Mouse (Mus musculus): ENCODE results near the gene Pou2f2. TPM values are rescaled to one million over a fixed set of nuclear protein-coding genes. Genes with fewer than 3 reads are reported as not detected.

The Pou2f2 gene
- polyA plus RNA-seq, 1 experiment = 141 TPM

DNA sequence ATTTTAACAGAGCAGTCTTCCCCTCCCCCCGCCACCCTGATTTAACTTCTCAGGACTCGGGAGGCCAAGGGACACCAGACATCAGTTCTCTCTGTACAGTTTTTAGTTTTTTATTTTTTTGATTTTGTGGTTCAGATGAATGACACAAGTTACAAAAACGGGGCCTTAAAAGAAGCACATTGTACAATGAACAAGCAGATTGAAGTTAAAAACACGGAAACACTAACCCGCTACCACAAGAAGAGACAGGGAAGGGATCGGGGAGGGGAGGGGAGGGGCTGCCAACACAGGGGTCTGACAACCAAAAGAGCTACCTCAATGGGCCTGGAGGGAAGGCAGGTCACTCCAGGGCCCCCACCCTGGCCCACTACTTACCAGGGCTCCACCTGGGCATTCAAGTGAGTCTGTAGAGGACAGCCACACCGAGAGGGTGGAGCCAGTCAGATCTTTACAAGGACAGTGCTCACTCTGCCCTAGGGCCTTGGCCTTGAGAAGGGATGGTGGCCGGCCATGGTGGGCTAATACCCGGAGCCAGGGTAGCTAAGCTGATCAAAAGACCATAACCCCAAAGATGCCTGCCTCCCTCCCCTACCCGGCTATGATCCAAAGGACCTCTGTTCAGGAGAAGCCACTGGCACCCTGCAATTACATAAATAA, 92.1 kb downstream of the Pou2f2 start:
- Histone ChIP-seq H3K27me3 (replicated peaks) (no peaks in the 10 kb centered on the region), H3K36me3 (replicated peaks; ENCODE audit: low read length) (peaks cover 57% of the 10 kb centered on the region), H3K9me3 (no peaks in the 10 kb centered on the region), H3K4me1 (peaks cover 55% of the 10 kb centered on the region), H3K4me3 (replicated peaks) (no peak overlapping the region)
- TF ChIP-seq FLI1 (IDR thresholded peaks at IDR 0.05; ENCODE audit: low read length) (no peak), GATA1 (IDR thresholded peaks at IDR 0.05; ENCODE audit: borderline replicate concordance, low read length) (no peak)

DNA sequence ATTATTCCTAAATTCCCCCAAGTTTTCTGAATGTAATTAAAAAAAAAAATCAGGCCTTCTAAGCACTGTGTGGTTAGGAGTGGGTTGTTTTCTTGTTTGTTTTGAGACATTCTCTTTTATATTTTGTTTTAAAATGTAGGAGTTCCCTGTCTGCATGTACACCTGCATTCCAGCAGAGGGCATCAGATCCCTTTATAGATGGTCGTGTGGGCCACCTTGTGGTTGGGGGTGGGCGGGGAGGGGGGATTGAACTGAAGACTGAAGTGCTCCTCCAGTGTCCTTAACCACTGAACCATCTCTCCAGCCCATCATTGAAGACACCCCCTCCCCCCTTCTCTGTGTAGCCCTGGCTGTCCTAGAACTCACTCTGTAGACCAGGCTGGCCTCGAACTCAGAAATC, 92.9 kb downstream of the Pou2f2 start:
- H3K4me1 ChIP-seq = peaks cover 62% of the 10 kb centered on the region
- H3K27me3 ChIP-seq (replicated peaks) = no peaks in the 10 kb centered on the region
- TF ChIP-seq GATA1 (IDR thresholded peaks at IDR 0.05; ENCODE audit: borderline replicate concordance, low read length) = no peak
- no peak for TF ChIP-seq FLI1 (IDR thresholded peaks at IDR 0.05; ENCODE audit: low read length)
- no peak overlapping the region for H3K4me3 ChIP-seq (replicated peaks)
- no peaks in the 10 kb centered on the region for H3K9me3 ChIP-seq
- peaks cover 58% of the 10 kb centered on the region for H3K36me3 ChIP-seq (replicated peaks; ENCODE audit: low read length)

GRCm38 (mm10) chr7:25084621-25085020, 94.9 kb downstream of the Pou2f2 start:
- Histone ChIP-seq H3K36me3 (replicated peaks; ENCODE audit: low read length) (peaks cover 68% of the 10 kb centered on the region), H3K4me1 (peaks cover 77% of the 10 kb centered on the region)

DNA sequence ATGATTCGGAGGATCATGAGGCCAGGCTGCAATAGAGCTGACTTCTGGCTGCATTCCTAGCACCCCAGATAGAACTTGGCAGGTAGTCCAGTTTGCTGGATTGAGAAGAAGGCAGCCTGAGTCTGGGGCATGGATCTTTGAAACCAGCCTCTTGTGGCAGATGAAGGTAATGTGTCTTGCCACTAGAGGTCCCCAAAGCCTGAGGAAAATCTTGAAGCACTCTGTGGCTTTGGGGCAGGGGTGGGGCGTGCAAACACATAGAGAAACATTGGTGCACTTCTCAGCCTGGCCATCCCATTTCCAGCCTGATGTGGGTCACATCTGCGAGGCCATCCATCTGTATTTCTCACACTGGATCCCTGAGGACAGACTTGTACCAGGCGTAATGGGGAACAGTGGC, 97.0 kb downstream of the Pou2f2 start:
- H3K36me3 ChIP-seq (replicated peaks; ENCODE audit: low read length) = peaks cover 76% of the 10 kb centered on the region
- no peaks in the 10 kb centered on the region for H3K9me3 ChIP-seq
- no peaks in the 10 kb centered on the region for H3K27me3 ChIP-seq (replicated peaks)
- no peak overlapping the region for H3K4me3 ChIP-seq (replicated peaks)
- TF ChIP-seq GATA1 (IDR thresholded peaks at IDR 0.05; ENCODE audit: borderline replicate concordance, low read length) = no peak
- TF ChIP-seq FLI1 (IDR thresholded peaks at IDR 0.05; ENCODE audit: low read length) = no peak
- H3K4me1 ChIP-seq = peaks cover 84% of the 10 kb centered on the region

More at GRCm38 (mm10) chr7:25084621-25085020, 94.9 kb downstream of the Pou2f2 start:
- Histone ChIP-seq H3K4me3 (replicated peaks) (no peak overlapping the region), H3K27me3 (replicated peaks) (no peaks in the 10 kb centered on the region), H3K9me3 (no peaks in the 10 kb centered on the region)
- TF ChIP-seq GATA1 (IDR thresholded peaks at IDR 0.05; ENCODE audit: borderline replicate concordance, low read length) (no peak), FLI1 (IDR thresholded peaks at IDR 0.05; ENCODE audit: low read length) (no peak)

- Histone ChIP-seq H3K4me1 (peaks cover 78% of the 10 kb centered on the region), H3K9me3 (no peaks in the 10 kb centered on the region), H3K4me3 (replicated peaks) (no peak overlapping the region), H3K36me3 (replicated peaks; ENCODE audit: low read length) (peaks cover 67% of the 10 kb centered on the region), H3K27me3 (replicated peaks) (no peaks in the 10 kb centered on the region)
- TF ChIP-seq FLI1 (IDR thresholded peaks at IDR 0.05; ENCODE audit: low read length) (no peak), GATA1 (IDR thresholded peaks at IDR 0.05; ENCODE audit: borderline replicate concordance, low read length) (no peak)
Measured at GRCm38 (mm10) chr7:25080431-25080830, 99.1 kb downstream of the Pou2f2 start.

- Histone ChIP-seq H3K4me3 (replicated peaks) (no peak overlapping the region), H3K36me3 (replicated peaks; ENCODE audit: low read length) (peaks cover 59% of the 10 kb centered on the region), H3K4me1 (peaks cover 78% of the 10 kb centered on the region), H3K9me3 (no peaks in the 10 kb centered on the region), H3K27me3 (replicated peaks) (no peaks in the 10 kb centered on the region)
- TF ChIP-seq FLI1 (IDR thresholded peaks at IDR 0.05; ENCODE audit: low read length) (no peak), GATA1 (IDR thresholded peaks at IDR 0.05; ENCODE audit: borderline replicate concordance, low read length) (no peak)
Measured at GRCm38 (mm10) chr7:25079496-25080026, 100.0 kb downstream of the Pou2f2 start.

GRCm38 (mm10) chr7:25077414-25077755, 102.1 kb downstream of the Pou2f2 start:
- Histone ChIP-seq H3K9me3 (no peaks in the 10 kb centered on the region), H3K4me1 (peaks cover 88% of the 10 kb centered on the region), H3K27me3 (replicated peaks) (peaks cover 3% of the 10 kb centered on the region), H3K36me3 (replicated peaks; ENCODE audit: low read length) (peaks cover 37% of the 10 kb centered on the region), H3K4me3 (replicated peaks) (peak overlapping the region; percentile 97)
- TF ChIP-seq FLI1 (IDR thresholded peaks at IDR 0.05; ENCODE audit: low read length) (no peak), GATA1 (IDR thresholded peaks at IDR 0.05; ENCODE audit: borderline replicate concordance, low read length) (no peak)

DNA sequence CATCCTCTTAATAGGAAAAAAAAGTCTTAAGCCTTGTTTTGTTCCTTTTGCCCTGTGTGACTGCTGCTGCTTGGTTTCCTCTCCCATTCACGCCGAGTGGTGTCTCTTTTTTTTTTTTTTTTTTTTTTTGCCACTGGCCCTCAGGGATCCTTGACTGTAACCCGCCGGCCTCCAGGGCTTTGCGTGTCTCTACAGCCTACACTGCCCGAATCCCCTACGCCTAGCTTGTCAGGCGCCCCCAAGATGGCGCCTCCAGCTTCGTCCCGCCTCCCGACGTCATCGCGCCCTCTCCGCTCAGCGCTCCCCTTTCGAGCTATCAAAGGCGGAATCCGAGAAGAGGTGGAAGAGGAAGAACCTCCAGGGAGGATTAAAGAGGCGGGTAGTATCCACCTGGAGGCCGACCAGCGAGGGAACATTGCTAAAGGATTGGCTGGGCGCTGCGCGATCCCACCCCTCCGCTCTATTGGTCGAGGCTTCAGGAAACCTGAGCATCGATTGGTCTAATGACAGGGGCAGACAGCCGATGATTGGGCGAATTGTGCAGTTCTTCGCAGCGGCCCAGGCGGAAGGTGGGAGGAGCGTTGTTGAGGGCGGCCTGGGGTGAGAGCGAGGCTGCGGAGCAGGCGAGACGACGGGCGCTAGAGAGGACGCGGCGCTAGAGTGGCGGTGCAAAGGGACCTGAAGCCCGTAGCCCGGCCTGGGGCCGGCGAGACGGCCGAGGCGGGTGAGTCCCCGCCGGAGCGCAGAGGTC, 102.7 kb downstream of the Pou2f2 start:
- no peaks in the 10 kb centered on the region for H3K9me3 ChIP-seq
- peaks cover 31% of the 10 kb centered on the region for H3K36me3 ChIP-seq (replicated peaks; ENCODE audit: low read length)
- H3K4me3 ChIP-seq (replicated peaks) = peak overlapping the region; percentile 97
- TF ChIP-seq GATA1 (IDR thresholded peaks at IDR 0.05; ENCODE audit: borderline replicate concordance, low read length) (no peak), FLI1 (IDR thresholded peaks at IDR 0.05; ENCODE audit: low read length) (no peak)
- H3K4me1 ChIP-seq = peaks cover 88% of the 10 kb centered on the region
- H3K27me3 ChIP-seq (replicated peaks) = peaks cover 6% of the 10 kb centered on the region

DNA sequence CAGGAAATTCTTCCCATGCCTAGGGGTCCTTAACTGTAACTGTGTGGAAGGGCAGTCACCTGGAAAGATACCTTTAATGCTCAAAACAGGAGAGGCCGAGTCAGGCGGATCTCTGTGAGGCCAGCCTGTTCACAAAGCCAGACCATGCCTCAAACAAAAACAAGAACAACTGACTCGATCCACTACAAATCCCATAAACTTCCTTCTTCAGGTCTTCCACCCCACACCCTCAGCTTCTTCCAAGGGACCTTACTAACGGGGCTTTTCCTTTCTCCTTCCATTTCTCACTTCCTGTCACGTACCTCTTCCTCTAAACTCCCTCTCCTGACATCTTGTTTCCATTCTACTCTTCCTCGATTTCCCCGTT, 103.2 kb downstream of the Pou2f2 start:
- H3K9me3 ChIP-seq = no peaks in the 10 kb centered on the region
- H3K27me3 ChIP-seq (replicated peaks) = peaks cover 9% of the 10 kb centered on the region
- peak overlapping the region; percentile 97 for H3K4me3 ChIP-seq (replicated peaks)
- H3K4me1 ChIP-seq = peaks cover 88% of the 10 kb centered on the region
- peaks cover 26% of the 10 kb centered on the region for H3K36me3 ChIP-seq (replicated peaks; ENCODE audit: low read length)
- TF ChIP-seq FLI1 (IDR thresholded peaks at IDR 0.05; ENCODE audit: low read length) (no peak), GATA1 (IDR thresholded peaks at IDR 0.05; ENCODE audit: borderline replicate concordance, low read length) (no peak)

GRCm38 (mm10) chr7:25073924-25074323, 105.6 kb downstream of the Pou2f2 start:
- no peak for TF ChIP-seq GATA1 (IDR thresholded peaks at IDR 0.05; ENCODE audit: borderline replicate concordance, low read length)
- TF ChIP-seq FLI1 (IDR thresholded peaks at IDR 0.05; ENCODE audit: low read length) = no peak
- Histone ChIP-seq H3K4me1 (peaks cover 85% of the 10 kb centered on the region), H3K27me3 (replicated peaks) (peaks cover 22% of the 10 kb centered on the region), H3K9me3 (no peaks in the 10 kb centered on the region), H3K36me3 (replicated peaks; ENCODE audit: low read length) (peaks cover 8% of the 10 kb centered on the region), H3K4me3 (replicated peaks) (peak overlapping the region; percentile 67)
